Mouse (Mus musculus) retina, postnatal 7 days (tissue): ENCODE data around the gene Usp19.
A peak's percentile ranks its signal among the peaks of the same experiment; 100 is the strongest.

ENCODE experiments used
- DNase-seq: peaks from one replicate; pipeline ENCODE4 v3.0.0-alpha.2; 2012; ENCODE audit warnings: low read depth, low spot score

The Usp19 gene

GRCm38 (mm10) chr9:108490559-108491285, at the start of gene Usp19:
Gene Usp19 (plus strand): TSS chr9:108490602.
- peak; percentile 95 for DNase-seq

- DNase-seq: no peak
These were observed 49.0 kb upstream of the Usp19 start for GRCm38 (mm10) chr9:108441236-108441919.

GRCm38 (mm10) chr9:108445125-108445524, 45.3 kb upstream of the Usp19 start:
- no peak for DNase-seq

DNA sequence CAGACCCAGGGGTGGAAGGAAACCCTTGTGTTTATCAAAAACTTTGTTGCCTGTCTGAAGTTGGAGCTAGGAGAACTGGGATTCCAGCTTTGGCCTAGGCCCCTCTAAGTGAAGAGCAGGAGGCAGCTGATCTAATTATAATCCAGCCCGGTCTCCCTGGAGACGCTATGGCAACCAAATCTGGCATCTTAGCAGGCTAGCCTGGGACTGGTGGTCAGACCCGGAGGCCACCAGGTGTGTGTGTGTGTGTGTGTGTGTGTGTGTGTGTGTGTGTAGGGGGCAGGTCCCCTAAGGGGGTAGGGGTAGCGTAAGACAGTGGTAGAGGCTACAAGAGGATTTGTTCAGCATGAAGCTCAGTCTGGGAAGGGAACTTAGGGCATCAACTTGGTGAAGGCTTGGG, 40.5 kb upstream of the Usp19 start:
- peak; percentile 85 for DNase-seq

DNA sequence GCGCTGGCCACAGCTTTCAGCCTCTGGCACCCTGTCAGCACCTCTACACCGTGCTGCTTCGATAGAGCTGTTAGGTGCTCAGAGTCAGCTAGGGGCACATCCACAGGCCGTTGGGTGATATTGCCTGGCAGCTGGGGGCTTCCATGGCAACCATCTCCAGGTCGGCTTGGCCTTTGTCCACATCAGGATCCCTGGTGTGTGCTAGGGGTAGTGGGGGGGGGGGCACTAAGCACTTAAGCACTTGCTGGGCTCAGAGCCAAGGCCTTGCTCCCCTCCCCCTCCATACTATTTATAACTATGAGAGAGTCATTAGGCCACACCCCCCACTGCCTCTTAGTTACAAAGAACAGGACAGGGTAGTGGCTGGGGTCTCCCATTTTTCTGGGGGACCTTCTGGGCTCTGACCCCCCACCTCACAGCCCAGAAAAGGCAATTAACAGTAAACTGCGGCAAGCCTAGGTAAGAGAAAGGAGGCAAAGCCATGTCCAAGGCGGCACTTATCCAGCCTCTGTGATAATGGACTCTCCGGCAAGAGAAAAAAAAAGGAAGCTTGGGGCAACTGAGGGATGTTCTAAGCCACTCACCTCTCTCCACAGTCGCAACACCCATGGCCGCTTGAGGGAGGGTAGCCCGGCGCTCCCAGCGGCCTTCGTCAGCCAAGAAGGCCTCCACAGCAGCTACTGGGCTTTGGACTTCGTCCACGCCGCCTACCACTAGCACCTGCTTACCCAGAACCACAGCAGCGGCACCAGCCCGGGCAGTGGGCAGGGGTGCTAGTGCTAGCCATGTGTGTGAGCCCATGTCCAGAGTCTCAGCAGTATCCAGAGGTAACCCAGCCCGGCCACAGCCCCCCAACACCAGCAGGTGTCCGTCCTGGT, 39.9 kb upstream of the Usp19 start:
- peak; percentile 87 for DNase-seq

DNA sequence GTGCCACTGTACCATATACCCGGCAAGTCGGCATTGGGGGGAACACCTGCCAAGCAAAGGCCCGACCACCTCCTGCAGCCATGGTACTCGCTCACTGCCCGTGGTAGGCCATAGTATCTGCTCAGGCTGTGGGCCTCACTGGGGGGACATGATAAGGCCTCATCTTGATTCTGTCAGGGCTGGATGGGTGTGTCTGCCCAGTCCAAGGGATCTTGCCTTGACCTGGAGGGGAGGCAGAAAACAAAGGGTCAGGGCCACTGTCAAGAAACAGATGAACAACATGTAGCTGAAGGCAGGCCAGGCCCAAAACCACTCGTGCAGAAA, 39.3 kb upstream of the Usp19 start:
- no peak for DNase-seq

DNA sequence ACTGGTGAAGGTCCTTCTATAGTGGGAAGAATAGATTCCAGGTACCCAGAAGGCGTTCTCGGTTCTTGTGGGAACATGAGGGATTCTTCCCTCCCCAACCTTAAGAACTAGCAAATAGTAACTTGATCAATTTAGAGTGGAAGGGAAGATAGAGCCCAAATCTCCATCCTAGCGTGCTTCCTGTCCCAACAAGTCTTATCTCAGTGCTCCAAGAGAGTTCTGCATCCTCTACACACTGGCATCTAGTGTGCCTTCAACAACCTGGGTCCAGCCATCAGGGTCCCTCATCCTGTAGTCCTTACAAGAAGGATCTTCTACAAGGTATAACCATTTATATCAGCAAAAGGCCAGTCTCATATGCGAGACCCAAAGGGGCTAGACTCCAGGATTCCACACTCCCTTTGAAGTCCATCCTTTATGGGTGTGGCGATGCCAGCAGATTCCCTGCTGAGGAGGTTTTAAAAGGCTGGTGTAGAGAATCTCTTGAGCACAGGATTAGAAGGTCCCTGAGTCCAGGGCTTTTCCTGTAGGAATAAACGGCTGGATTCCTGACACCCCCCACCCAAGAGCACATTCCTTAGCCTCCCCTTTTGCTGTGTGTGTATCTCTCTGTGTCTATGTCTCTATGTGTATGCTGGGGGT, 38.8 kb upstream of the Usp19 start:
- DNase-seq: no peak

DNA sequence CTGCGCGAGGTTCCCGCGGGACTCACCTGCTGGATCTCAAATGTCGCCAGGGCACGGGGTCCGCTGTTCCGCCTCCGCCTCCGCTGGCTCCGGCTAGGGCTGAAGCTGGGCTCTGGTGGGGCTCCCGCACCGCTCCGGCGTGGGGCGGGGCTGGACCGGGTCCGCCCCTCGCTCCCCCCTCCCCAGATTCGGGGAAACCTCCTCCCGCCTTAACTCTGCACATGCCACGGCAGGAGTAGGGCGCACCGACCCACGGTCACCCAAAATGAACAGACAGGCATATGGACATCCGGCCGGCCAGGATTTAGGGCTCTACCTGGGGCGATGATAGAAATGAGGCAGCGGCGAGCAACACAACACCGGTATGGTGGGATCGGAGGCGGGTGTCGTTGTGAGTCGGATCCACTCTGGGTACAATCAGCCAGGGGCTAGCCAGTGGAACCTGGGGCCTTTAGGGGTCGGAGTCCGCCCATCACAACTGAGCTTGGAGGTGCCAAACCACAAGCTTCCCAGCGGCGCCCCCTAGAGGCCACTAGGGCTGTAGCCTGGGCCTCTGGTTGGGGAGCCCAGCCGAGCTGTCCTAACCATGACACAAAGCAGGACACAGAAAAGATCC, 38.0 kb upstream of the Usp19 start:
- peak; percentile 87 for DNase-seq

GRCm38 (mm10) chr9:108452911-108453310, 37.5 kb upstream of the Usp19 start:
- no peak for DNase-seq

DNA sequence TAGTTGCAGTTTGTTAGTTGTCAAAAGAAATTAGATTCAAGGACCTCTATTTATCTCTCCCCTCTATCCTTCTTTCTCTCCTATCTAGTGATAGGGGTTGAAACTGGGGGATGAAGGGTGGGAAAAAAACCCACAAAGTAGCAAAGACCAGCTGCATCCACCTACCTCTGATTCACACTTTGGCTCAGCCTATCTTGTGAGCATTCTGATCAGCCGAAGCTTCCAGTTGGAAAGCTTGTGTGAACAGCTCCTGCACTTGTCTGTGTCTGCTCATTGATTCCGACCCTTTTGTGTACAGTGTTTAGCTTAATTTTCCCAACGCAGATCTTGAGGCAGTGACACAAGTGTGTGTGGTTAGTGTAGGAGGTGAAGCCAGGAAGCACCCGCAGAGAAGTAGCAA, 36.9 kb upstream of the Usp19 start:
- DNase-seq: no peak

- DNase-seq: no peak
These were observed 36.0 kb upstream of the Usp19 start for GRCm38 (mm10) chr9:108454429-108454828.

- DNase-seq: no peak
These were observed 34.4 kb upstream of the Usp19 start for GRCm38 (mm10) chr9:108455747-108456571.

DNA sequence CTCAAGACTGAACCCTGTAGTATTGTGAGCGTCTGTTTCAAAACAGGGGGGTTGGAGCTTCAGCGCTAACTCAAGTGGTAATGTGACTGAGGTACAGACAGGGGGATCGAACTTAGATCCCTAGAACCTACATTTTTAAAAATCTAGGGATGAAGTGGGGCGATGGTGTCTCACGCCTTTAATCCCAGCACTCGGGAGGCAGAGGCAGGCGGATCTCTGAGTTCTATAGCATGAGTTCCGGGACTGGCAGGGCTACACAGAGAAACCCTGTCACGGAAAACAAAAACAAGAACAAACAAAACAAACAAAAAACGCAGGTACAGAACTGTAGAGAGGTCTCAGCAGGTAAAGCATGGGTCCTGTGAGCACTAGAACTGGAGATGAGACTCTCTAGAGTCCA, 33.4 kb upstream of the Usp19 start:
- no peak for DNase-seq

DNA sequence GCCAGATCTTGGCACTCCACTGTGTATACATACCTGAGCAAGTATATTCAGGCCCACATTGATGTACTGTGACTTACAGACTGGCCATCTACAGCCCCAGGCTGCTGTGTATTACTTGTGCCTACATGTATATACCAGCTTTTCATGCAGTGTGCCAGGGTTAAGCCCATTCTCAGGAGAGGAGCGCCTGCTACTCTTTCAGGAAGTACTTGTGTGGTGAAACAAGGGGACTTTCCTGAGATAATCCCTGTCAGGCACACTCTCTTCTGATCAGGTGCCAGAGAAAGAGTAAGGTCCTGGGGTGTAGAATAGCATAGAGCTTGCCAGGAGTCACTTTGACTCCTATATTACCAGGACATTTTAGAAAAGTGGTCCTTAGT, 30.5 kb upstream of the Usp19 start:
- no peak for DNase-seq

GRCm38 (mm10) chr9:108460319-108461178, 29.9 kb upstream of the Usp19 start, which contains the start of gene Ccdc71:
Gene Ccdc71 (plus strand): TSS chr9:108460527.
- peak; percentile 79 for DNase-seq

- no peak for DNase-seq
These were observed 29.2 kb upstream of the Usp19 start, which contains the start of gene Klhdc8b for GRCm38 (mm10) chr9:108461181-108461631. Gene Klhdc8b (minus strand): TSS chr9:108461581.

GRCm38 (mm10) chr9:108461675-108462074, 28.7 kb upstream of the Usp19 start:
- no peak for DNase-seq

DNA sequence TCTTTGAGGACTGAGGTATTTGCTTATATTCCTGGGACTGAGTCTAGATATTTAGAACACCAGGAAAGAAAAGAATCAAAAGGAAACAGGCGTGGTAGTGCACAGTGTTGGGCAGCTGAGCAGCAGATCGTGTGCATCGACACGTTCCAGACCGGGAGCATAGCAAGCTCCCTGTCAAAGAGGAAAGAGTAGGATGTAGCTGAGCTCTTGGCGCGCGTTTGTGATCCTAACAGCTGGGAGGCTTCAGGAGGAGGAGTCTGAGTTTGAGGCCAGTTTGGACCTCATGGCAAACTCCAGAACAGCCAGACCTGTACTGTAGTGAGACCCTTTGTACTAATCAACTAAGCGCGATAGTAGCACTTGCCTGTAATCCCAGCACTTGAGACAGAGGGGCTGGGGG, 28.2 kb upstream of the Usp19 start:
- no peak for DNase-seq

GRCm38 (mm10) chr9:108463713-108464112, 26.7 kb upstream of the Usp19 start:
- DNase-seq: no peak
